Mouse (Mus musculus) spleen, adult 2 months (tissue): Measurements from ENCODE around the gene Gm9945. TPM values are rescaled to one million over a fixed set of nuclear protein-coding genes. Genes with fewer than 3 reads are reported as not detected.
A peak's percentile ranks its signal among the peaks of the same experiment; 100 is the strongest.

ENCODE experiments used
- DNase-seq, 2 experiments: peaks; one replicate each; pipeline versions ENCODE4 v3.0.0 to v3.0.0-alpha.2; 2012 to 2021; ENCODE audit warnings: low spot score in 2 of 2, low read depth in 1 of 2
- H3K27ac ChIP-seq: fragments of 200-500 bp; 2 replicates; pipeline ENCODE4 v1.5.1; 2012; ENCODE audit warnings: low read length, inconsistent platforms; ENCODE audit not compliant: insufficient read depth
- H3K27me3 ChIP-seq: fragments of 200-500 bp; 2 replicates; pipeline ENCODE4 v1.6.1; 2012; ENCODE audit warnings: mild to moderate bottlenecking, moderate library complexity, low read length, inconsistent platforms; ENCODE audit not compliant: control insufficient read depth, insufficient read depth
- H3K36me3 ChIP-seq: fragments of 200-500 bp; 2 replicates; pipeline ENCODE4 v1.6.1; 2012; ENCODE audit warnings: mild to moderate bottlenecking, low read length, inconsistent platforms; ENCODE audit not compliant: control insufficient read depth, insufficient read depth
- H3K4me1 ChIP-seq: fragments of 200-500 bp; 2 replicates; pipeline ENCODE4 v1.6.1; 2011; ENCODE audit warnings: inconsistent platforms; ENCODE audit not compliant: control insufficient read depth, insufficient read depth, insufficient read length
- H3K4me3 ChIP-seq: fragments of 200-500 bp; 2 replicates; pipeline ENCODE4 v1.5.1; 2011; ENCODE audit warnings: mild to moderate bottlenecking, inconsistent platforms; ENCODE audit not compliant: insufficient read depth, insufficient read length; ENCODE audit errors: extremely low read depth
- CTCF ChIP-seq: fragments of 200-500 bp; IDR thresholded peaks from 2 replicates; pipeline ENCODE4 v1.5.1; 2011; ENCODE audit warnings: mild to moderate bottlenecking, inconsistent platforms; ENCODE audit not compliant: insufficient read depth, insufficient read length, insufficient replicate concordance; ENCODE audit errors: extremely low read depth
- POLR2A ChIP-seq: fragments of 200-500 bp; IDR thresholded peaks from 2 replicates; pipeline ENCODE4 v1.6.1; 2011; ENCODE audit warnings: low read depth, low read length, inconsistent platforms
- WGBS: fragments of 180-500 bp; shearing (Covaris S2); methylation state at CpG from one replicate; pipeline ENCODE4 v1.1.7; 2018; 5-methylcytosine and 5-hydroxymethylcytosine counted together
- polyA plus RNA-seq: library from polyadenylated mRNA; depleted of rRNA; stranded (reverse); fragments of >200 nt; gene quantifications from 2 replicates; pipeline ENCODE4 v1.2.3, GENCODE M21; 2012

The Gm9945 gene
- polyA plus RNA-seq, 1 experiment: not detected

- Histone ChIP-seq H3K27ac (peak overlapping the region; percentile 40; the same call in 1 of the 2 replicates), H3K36me3 (no peaks in the 10 kb centered on the region), H3K4me1 (peaks cover 5% of the 10 kb centered on the region), H3K4me3 (0 out of 2 replicates have a peak overlapping the region, but pooled peaks have one; percentile 5), H3K27me3 (peaks cover 7% of the 10 kb centered on the region)
- TF ChIP-seq POLR2A (no peak), CTCF (no peak)
- no peak for DNase-seq
- WGBS: 74% methylated on average over 16 of the region's 16 CpGs
These were observed 41.3 kb downstream of the Gm9945 start for GRCm38 (mm10) chr11:53521120-53521820.

GRCm38 (mm10) chr11:53521821-53522131 lies 41.8 kb downstream of the Gm9945 start:
- DNase-seq: no peak
- TF ChIP-seq POLR2A: no peak
- no peak for TF ChIP-seq CTCF
- Histone ChIP-seq H3K4me3 (no peak overlapping the region), H3K27ac (peak overlapping the region; percentile 40; the same call in 1 of the 2 replicates), H3K36me3 (no peaks in the 10 kb centered on the region), H3K27me3 (peaks cover 7% of the 10 kb centered on the region), H3K4me1 (peaks cover 5% of the 10 kb centered on the region)
- 79% methylated on average over 7 of the region's 7 CpGs for WGBS

DNA sequence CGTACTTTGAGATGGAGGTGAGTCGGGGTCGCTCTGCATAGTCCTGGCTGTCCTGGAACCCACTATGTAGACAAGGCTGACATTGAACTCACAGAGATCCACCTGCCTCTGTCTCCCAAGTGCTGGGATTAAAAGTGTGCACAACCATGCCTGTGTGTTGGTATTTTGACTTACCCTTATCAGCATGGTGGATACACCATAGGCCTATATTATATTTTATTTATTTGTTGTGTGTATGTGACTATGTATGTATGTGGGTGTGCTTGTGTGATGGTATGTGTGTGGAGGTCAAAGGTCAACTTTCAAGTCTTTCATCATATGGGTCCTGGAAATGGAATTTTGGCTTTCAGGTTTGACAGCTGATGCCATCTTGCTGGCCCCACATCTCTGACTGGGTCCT lies 42.4 kb downstream of the Gm9945 start:
- H3K27me3 ChIP-seq: peaks cover 7% of the 10 kb centered on the region
- no peaks in the 10 kb centered on the region for H3K36me3 ChIP-seq
- DNase-seq: no peak
- TF ChIP-seq POLR2A: no peak
- no peak for TF ChIP-seq CTCF
- 91% methylated on average over 3 of the region's 3 CpGs for WGBS
- peaks cover 5% of the 10 kb centered on the region for H3K4me1 ChIP-seq
- H3K27ac ChIP-seq: no peak overlapping the region
- no peak overlapping the region for H3K4me3 ChIP-seq

- Histone ChIP-seq H3K27ac (no peak overlapping the region), H3K36me3 (no peaks in the 10 kb centered on the region), H3K4me1 (peaks cover 5% of the 10 kb centered on the region), H3K27me3 (peaks cover 7% of the 10 kb centered on the region), H3K4me3 (no peak overlapping the region)
- WGBS: 71% methylated on average over 9 of the region's 9 CpGs
- no peak for TF ChIP-seq CTCF
- TF ChIP-seq POLR2A: no peak
- no peak for DNase-seq
These were observed 43.0 kb downstream of the Gm9945 start for GRCm38 (mm10) chr11:53522930-53523329.

DNA sequence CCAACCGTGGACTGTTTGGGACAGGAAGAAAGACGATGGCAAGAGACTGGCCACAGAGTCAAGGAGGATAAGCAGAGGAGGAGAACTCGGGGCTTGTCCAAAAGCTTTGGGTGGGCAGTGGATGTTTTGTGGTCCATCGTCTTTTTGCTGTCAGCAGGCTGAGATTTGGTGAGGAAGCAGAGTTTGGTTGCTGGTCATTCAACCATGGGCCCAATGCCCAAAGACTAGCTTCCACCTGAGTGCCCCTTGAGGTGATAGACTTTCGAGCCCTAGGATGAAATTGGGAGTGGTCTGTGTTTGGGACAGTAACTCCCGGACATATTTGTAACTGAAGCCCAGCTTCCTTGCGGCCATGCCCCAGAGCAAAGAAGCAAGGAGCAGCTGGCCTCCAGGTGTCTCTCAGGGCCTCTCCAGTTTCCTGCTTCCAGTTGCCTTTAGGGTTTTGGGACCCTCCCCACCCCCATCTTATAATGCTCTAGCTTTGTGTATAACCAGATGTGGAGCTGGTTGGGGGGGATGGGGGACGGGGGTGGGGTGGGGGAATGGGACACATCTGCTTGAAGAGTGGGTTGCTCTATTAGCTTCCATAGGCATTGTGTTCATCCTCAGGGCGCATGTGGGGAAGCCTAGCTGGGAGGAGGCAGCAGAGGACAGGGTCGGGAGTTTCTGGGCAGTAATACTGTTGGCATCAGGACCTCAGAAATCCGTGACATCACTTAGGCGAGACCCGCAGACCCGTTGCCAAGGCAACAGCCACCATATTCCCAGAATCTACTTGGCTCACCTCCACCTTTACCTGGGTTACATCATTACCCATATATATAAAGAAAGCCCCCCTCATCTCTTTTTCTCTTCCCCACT lies 43.8 kb downstream of the Gm9945 start:
- H3K27me3 ChIP-seq: peaks cover 7% of the 10 kb centered on the region
- no peak for TF ChIP-seq POLR2A
- TF ChIP-seq CTCF: no peak
- no peaks in the 10 kb centered on the region for H3K36me3 ChIP-seq
- no peak for DNase-seq
- peaks cover 5% of the 10 kb centered on the region for H3K4me1 ChIP-seq
- 86% methylated on average over 14 of the region's 14 CpGs for WGBS
- H3K27ac ChIP-seq: no peak overlapping the region
- no peak overlapping the region for H3K4me3 ChIP-seq

GRCm38 (mm10) chr11:53524905-53525304 lies 44.9 kb downstream of the Gm9945 start:
- WGBS: 85% methylated on average over 6 of the region's 6 CpGs
- TF ChIP-seq POLR2A (no peak), CTCF (no peak)
- H3K4me3 ChIP-seq: no peak overlapping the region
- peaks cover 3% of the 10 kb centered on the region; the same call in 1 of the 2 replicates for H3K27me3 ChIP-seq
- no peak for DNase-seq
- no peaks in the 10 kb centered on the region for H3K36me3 ChIP-seq
- no peaks in the 10 kb centered on the region for H3K4me1 ChIP-seq
- H3K27ac ChIP-seq: no peak overlapping the region
